Mouse (Mus musculus): Measurements from ENCODE around the gene Cnot10. TPM values are rescaled to one million over a fixed set of nuclear protein-coding genes. Genes with fewer than 3 reads are reported as not detected.

The Cnot10 gene
- total RNA-seq (2014; rRNA removed) (45.2 and 50.6 TPM in 2 replicates), polyA plus RNA-seq (2015; fragmentation: Nextera tagmentation; extraction: Ambion mirVana) (44.4 and 47.1 TPM in 2 replicates)

GRCm38 (mm10) chr9:114639839-114640646 is at the start of gene Cnot10:
Cnot10 (minus strand) TSS chr9:114640184.
- 0 out of 2 replicates have a peak, but pooled peaks cover 4% of the 10 kb centered on the region for H3K27me3 ChIP-seq (ENCODE audit: insufficient read depth, low read length)
- H3K4me1 ChIP-seq (ENCODE audit: insufficient read depth) = peaks cover 10% of the 10 kb centered on the region
- H3K4me3 ChIP-seq (ENCODE audit: low read depth, low read length) = peak within 1 kb of the TSS; percentile 83
- peak within 1 kb of the TSS; percentile 70 for H3K9ac ChIP-seq
- no peaks in the 10 kb centered on the region; the same call in 1 of the 2 replicates for H3K36me3 ChIP-seq (ENCODE audit: insufficient read depth)
- peak; percentile 66 for TF ChIP-seq CTCF (IDR thresholded peaks at IDR 0.05; ENCODE audit: low read depth)
- H3K9me3 ChIP-seq (ENCODE audit: low read length) = no peaks in the 10 kb centered on the region
- ATAC-seq = peak; percentile 100
- H3K4me2 ChIP-seq (ENCODE audit: low read depth) = peak within 1 kb of the TSS; percentile 83
- peak; percentile 99 for DNase-seq
- WGBS = 4% methylated on average over 51 of the region's 51 CpGs
- H3K27ac ChIP-seq (ENCODE audit: low read depth, low read length) = peak within 1 kb of the TSS; percentile 85

GRCm38 (mm10) chr9:114688953-114689407 is 49.0 kb upstream of the Cnot10 start:
- Histone ChIP-seq H3K36me3 (ENCODE audit: insufficient read depth) (peaks cover 21% of the 10 kb centered on the region), H3K9me3 (ENCODE audit: low read length) (no peaks in the 10 kb centered on the region), H3K27me3 (ENCODE audit: insufficient read depth, low read length) (no peaks in the 10 kb centered on the region), H3K4me2 (ENCODE audit: low read depth) (peak overlapping the region; percentile 66), H3K27ac (ENCODE audit: low read depth, low read length) (peak overlapping the region; percentile 99), H3K4me3 (ENCODE audit: low read depth, low read length) (peak overlapping the region; percentile 76), H3K4me1 (ENCODE audit: insufficient read depth) (peaks cover 20% of the 10 kb centered on the region), H3K9ac (peak overlapping the region; percentile 97)
- WGBS = under 1% methylated on average over 49 of the region's 50 CpGs
- ATAC-seq (peak; percentile 78), DNase-seq (no peak)
- no peak for TF ChIP-seq CTCF (IDR thresholded peaks at IDR 0.05; ENCODE audit: low read depth)

- Histone ChIP-seq H3K27ac (ENCODE audit: low read depth, low read length) (peak within 1 kb of the TSS; percentile 99), H3K36me3 (ENCODE audit: insufficient read depth) (peaks cover 16% of the 10 kb centered on the region), H3K4me2 (ENCODE audit: low read depth) (peak within 1 kb of the TSS; percentile 66), H3K9ac (peak within 1 kb of the TSS; percentile 97), H3K4me1 (ENCODE audit: insufficient read depth) (peaks cover 20% of the 10 kb centered on the region), H3K4me3 (ENCODE audit: low read depth, low read length) (peak within 1 kb of the TSS; percentile 76), H3K27me3 (ENCODE audit: insufficient read depth, low read length) (no peaks in the 10 kb centered on the region), H3K9me3 (ENCODE audit: low read length) (no peaks in the 10 kb centered on the region)
- ATAC-seq (peak; percentile 96), DNase-seq (peak; percentile 98)
- no peak for TF ChIP-seq CTCF (IDR thresholded peaks at IDR 0.05; ENCODE audit: low read depth)
- WGBS = 2% methylated on average over 57 of the region's 57 CpGs
Measured at GRCm38 (mm10) chr9:114688252-114688952, 48.4 kb upstream of the Cnot10 start, which contains the start of gene Dync1li1. Dync1li1 (plus strand) TSS chr9:114688790.

- peak overlapping the region; percentile 76 for H3K4me3 ChIP-seq (ENCODE audit: low read depth, low read length)
- H3K27me3 ChIP-seq (ENCODE audit: insufficient read depth, low read length) = no peaks in the 10 kb centered on the region
- peaks cover 12% of the 10 kb centered on the region for H3K36me3 ChIP-seq (ENCODE audit: insufficient read depth)
- H3K9ac ChIP-seq = peak overlapping the region; percentile 97
- H3K4me1 ChIP-seq (ENCODE audit: insufficient read depth) = peaks cover 20% of the 10 kb centered on the region
- WGBS = 59% methylated on average over 13 of the region's 13 CpGs
- no peak for ATAC-seq
- H3K27ac ChIP-seq (ENCODE audit: low read depth, low read length) = 0 out of 2 replicates have a peak overlapping the region, but pooled peaks have one; percentile 99
- H3K4me2 ChIP-seq (ENCODE audit: low read depth) = peak overlapping the region; percentile 66
- no peaks in the 10 kb centered on the region for H3K9me3 ChIP-seq (ENCODE audit: low read length)
- peak; percentile 8 for DNase-seq
- no peak for TF ChIP-seq CTCF (IDR thresholded peaks at IDR 0.05; ENCODE audit: low read depth)
Measured at GRCm38 (mm10) chr9:114687639-114688038, 47.7 kb upstream of the Cnot10 start.

GRCm38 (mm10) chr9:114686245-114686644 is 46.3 kb upstream of the Cnot10 start:
- no peak for DNase-seq
- ATAC-seq = no peak
- Histone ChIP-seq H3K36me3 (ENCODE audit: insufficient read depth) (0 out of 2 replicates have a peak, but pooled peaks cover 3% of the 10 kb centered on the region), H3K4me3 (ENCODE audit: low read depth, low read length) (no peak overlapping the region), H3K27me3 (ENCODE audit: insufficient read depth, low read length) (no peaks in the 10 kb centered on the region), H3K4me2 (ENCODE audit: low read depth) (no peak overlapping the region), H3K9ac (no peak overlapping the region), H3K27ac (ENCODE audit: low read depth, low read length) (no peak overlapping the region), H3K9me3 (ENCODE audit: low read length) (no peaks in the 10 kb centered on the region), H3K4me1 (ENCODE audit: insufficient read depth) (peaks cover 20% of the 10 kb centered on the region)
- TF ChIP-seq CTCF (IDR thresholded peaks at IDR 0.05; ENCODE audit: low read depth) = no peak
- WGBS = 94% methylated on average over 7 of the region's 7 CpGs

- DNase-seq (no peak), ATAC-seq (no peak)
- H3K9me3 ChIP-seq (ENCODE audit: low read length) = no peaks in the 10 kb centered on the region
- H3K27me3 ChIP-seq (ENCODE audit: insufficient read depth, low read length) = no peaks in the 10 kb centered on the region
- no peak overlapping the region for H3K4me3 ChIP-seq (ENCODE audit: low read depth, low read length)
- no peaks in the 10 kb centered on the region for H3K36me3 ChIP-seq (ENCODE audit: insufficient read depth)
- no peak overlapping the region for H3K9ac ChIP-seq
- no peak for TF ChIP-seq CTCF (IDR thresholded peaks at IDR 0.05; ENCODE audit: low read depth)
- 89% methylated on average over 4 of the region's 4 CpGs for WGBS
- H3K4me2 ChIP-seq (ENCODE audit: low read depth) = no peak overlapping the region
- H3K27ac ChIP-seq (ENCODE audit: low read depth, low read length) = no peak overlapping the region
- H3K4me1 ChIP-seq (ENCODE audit: insufficient read depth) = no peaks in the 10 kb centered on the region
Measured at GRCm38 (mm10) chr9:114682193-114682592, 42.2 kb upstream of the Cnot10 start.

Data from forebrain, postnatal 0 days (tissue).